Mouse (Mus musculus): Measurements from ENCODE around the gene Zc3h18. TPM values are rescaled to one million over a fixed set of nuclear protein-coding genes. Genes with fewer than 3 reads are reported as not detected.
A peak's percentile ranks its signal among the peaks of the same experiment; 100 is the strongest.

Zc3h18 gene
- total RNA-seq, 2 experiments from 2014 or later = 22.4 to 22.8 TPM

DNA sequence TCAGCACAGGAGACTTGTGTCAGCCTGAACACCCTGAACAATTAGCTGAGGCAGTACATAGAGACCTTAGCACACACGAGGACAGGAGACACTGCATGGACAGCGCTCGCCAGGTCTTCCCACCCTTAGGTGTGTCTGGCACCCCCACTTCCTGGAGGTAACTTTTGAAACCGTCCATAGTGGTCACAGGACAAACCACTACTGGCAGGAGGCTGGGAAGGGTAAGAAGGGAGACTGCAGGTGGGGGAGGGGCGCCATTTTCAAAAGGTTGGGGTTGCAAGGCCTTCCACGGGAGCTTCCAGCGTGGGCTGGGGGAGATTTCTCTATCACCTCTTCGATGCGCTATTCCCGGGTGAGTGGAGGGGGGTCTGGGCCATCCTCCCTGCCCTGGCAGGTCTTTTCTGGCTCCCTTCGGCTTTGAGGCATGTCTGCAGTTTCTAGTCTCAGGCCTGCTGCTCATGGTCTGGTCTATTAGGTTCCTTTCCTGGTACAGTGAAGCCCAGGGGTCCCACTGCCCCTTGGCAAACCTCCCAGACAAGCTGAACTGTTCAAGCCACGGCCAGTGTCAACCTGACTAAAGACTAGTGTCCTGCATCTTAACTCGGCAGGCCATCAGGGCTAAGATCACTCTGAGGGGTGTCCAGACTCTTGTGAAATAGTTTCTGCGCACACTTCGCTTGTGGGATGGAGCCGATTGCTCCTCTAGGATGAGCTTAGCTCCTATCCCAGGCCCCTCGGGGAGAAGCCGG, 55.5 kb downstream of the Zc3h18 start:
- intact Hi-C loops (cut with DNase I) = loop anchor here (5.0 kb wide), 1 partner anchor 40 kb away; no protein-coding TSS in a partner anchor
- DNase-seq = no peak

DNA sequence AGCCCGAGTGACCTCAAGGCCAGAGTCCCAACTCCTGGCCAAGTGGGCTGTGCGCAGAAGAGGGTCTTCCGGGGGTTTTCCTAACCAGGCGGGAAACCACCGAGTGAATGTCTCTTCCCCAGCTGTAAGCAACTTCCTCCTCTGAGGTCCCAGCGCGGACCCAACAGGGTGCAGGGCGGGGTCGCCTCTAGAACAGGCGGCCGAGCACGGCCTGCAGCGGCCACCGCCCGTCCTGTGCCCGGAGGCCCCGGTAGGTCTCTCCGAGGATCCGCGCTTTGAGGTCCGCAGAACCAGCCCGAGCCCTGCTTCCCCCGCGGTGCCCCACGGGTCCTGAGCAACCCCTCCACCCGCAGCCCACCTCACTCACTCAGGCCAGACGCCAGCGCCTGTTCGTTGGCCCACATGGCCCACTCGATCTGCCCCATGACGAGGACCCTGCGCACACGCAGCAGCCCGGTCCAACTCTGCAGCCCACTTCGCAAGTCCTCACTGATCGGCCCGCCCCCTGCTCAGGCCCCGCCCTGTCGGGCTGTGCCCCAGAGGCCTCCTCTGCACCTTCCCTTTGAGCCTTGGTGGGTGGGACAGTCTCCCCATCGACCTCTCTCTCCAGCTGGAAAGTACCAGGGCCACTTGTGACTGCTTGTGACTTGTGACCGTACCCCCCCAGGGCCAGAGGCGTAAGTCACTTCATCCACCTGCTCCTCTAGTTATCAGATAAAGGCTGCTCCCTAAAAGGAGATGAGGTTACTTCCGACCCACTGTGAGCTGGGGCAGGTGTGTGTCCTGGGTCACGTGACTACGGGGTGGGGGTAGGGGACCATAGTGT, 56.2 kb downstream of the Zc3h18 start, which contains the start of gene Cyba:
Gene Cyba (minus strand): TSS at position 488 of the 826 bp plus-strand sequence.
- intact Hi-C loops (cut with DNase I) = loop anchor here (5.0 kb wide), 1 partner anchor 40 kb away; no protein-coding TSS in a partner anchor
- DNase-seq = peak; percentile 80 to 82

DNA sequence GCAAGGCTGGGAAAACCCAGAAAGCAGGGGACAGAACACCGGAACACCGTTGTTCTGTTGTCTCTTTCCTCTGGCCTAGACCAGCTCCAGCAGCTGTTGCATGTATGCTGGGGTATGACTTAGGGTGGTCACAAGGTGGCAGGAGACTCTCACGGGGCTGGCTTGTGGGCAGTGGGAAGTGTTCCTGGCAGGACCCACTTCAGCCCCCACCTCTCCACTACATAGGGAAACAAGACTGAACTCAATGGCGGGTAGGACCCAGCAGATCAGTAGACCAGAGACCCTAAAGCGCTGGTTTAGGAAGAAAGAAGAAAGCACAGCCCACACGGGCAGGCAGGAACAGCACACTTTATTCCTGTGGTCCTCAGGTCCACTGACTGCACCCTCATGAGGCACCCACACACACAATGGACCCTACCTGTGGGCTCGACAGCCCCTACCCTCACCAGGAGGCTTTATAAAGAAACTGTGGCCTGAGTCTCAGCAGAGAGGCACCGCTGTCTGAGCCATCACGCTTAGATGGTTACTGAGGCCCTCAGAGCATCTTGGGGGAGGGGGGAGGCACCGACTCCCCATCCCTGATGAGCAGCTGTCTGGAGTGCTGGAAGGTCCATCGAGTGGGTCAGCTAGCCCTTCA, 57.0 kb downstream of the Zc3h18 start:
- no peak for DNase-seq
- intact Hi-C loops (cut with DNase I) = loop anchor here (5.0 kb wide), 1 partner anchor 39 kb away; no protein-coding TSS in a partner anchor

DNA sequence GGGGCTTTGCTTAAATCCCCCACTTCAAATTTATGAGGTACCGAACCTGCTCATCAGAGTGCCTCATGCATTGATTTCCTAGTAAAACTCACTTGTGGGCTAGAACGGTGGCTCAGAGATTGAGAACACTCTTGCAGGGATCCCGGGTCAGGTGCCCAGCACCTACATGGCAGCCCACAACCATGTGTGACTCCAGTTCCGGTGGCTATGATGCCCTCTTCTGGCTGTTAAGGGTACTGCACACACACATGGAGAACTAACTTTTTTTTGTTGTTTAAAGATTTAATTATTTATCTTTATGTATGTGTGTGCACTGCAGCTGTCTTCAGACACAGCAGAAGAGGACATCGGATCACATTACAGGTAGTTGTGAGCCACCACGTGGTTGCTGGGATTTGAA, 59.0 kb downstream of the Zc3h18 start:
- no peak for DNase-seq
- intact Hi-C loops (cut with DNase I) = no loop called here

DNA sequence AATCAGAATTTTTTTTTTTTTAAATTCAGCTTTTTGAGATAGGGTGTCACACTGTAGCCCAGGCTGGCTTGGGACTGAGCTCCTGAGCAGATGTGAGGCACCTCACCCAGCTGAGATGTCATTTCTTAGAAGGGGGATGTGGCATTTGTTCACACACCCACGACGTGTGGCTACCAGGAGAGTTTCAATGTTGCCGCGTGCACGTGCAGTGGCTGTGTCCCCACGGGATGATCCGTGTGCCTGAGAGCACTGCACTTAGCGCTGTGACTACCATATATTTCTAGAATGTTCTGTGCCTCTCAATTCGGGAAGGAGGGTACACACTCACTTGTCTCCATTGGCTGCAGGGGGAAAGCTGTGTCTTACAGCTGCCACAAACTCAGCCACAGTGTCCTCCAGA, 59.7 kb downstream of the Zc3h18 start:
- intact Hi-C loops (cut with DNase I) = no loop called here
- no peak for DNase-seq

DNA sequence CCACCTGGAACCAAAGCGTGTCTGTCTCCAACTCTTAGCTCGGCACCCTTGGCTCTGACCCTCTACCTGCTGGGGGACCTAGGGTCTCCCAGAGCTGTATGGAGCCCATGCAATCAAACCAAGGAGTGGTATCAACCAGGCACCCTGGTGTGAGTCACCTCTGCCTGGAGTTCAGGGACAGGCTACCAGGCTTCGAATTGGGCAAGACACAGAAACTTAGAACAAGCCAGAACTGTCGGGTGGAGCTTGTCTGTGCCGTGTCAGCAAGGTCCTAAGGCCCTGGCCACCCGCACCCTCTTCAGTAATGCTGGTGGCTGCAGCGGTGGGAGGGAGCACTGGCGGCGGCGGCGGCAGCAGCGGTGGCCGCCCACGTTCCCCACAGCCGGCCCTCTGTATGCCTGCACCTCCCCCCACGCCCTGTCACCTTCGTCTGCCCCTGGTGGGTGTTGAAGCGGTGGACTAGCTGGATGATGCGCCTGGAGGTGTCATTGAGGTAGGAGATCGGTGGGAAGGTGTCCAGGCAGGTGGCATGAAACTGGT, 60.2 kb downstream of the Zc3h18 start:
- intact Hi-C loops (cut with DNase I) = no loop called here
- no peak for DNase-seq

DNA sequence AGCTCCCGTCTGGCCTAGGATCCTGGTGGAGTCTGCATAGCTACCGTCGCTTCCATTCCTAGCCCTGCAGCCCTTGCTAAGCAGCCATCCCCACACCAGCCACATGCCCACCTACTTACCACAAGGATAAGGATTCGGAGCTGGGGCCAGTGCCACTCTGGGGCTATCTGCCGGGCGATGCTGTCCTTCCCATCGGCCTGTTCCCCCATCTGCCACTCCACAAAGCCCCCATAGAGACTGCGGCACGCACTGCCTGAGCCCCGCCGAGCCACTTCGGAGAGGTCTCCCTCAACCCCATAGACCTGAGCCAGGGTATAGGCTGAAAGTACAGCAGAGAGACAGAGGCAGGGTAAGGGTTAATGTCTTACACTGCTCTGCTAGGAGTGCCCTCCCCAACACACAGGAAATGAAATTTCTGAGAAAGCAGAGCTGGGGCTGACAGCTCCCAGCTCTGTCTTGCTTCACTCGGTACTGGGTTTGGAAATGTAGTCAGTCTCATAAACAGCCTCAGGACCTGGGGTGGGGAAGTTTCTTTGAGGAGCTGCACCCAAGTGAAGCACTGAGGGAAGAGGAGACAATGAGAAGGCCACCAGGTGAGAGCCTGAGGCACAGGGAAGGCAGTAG, 61.4 kb downstream of the Zc3h18 start:
- no peak for DNase-seq
- intact Hi-C loops (cut with DNase I) = no loop called here

DNA sequence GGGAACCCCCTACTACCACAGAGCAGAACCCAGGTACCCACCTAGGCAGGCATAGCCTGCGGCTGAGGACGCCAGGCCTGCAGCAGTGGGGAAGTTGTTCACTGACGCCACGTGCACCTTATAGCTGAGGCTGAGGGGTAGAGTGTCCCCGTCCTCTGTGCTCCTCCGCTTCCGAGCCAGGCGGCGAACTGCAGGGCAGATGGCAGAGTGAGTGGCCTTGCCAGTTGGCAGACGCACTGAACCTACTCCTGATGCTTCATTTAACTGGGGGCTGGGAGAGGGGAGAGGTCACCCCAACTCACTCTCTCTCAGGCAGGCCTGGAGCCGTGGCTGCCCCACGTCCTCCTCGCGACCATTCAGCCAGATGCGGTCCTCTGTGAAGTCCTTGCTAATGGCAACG, 62.9 kb downstream of the Zc3h18 start:
- no peak for DNase-seq
- intact Hi-C loops (cut with DNase I) = no loop called here

GRCm38 (mm10) chr8:122441326-122441725, 64.9 kb downstream of the Zc3h18 start:
- no peak for DNase-seq
- intact Hi-C loops (cut with DNase I) = no loop called here

- intact Hi-C loops (cut with DNase I) = no loop called here
Observed at GRCm38 (mm10) chr8:122442356-122442755, 65.9 kb downstream of the Zc3h18 start.

GRCm38 (mm10) chr8:122442781-122443180, 66.4 kb downstream of the Zc3h18 start:
- DNase-seq = no peak

More at GRCm38 (mm10) chr8:122442356-122442755, 65.9 kb downstream of the Zc3h18 start:
- no peak for DNase-seq

GRCm38 (mm10) chr8:122443262-122444006, 67.0 kb downstream of the Zc3h18 start, which contains the start of gene Mvd:
Gene Mvd (minus strand): TSS chr8:122443422.
- intact Hi-C loops (cut with DNase I) = no loop called here

More at GRCm38 (mm10) chr8:122442781-122443180, 66.4 kb downstream of the Zc3h18 start:
- intact Hi-C loops (cut with DNase I) = no loop called here

GRCm38 (mm10) chr8:122444058-122444748, 67.8 kb downstream of the Zc3h18 start:
- DNase-seq = peak; percentile 88 to 89
- intact Hi-C loops (cut with DNase I) = no loop called here

More at GRCm38 (mm10) chr8:122443262-122444006, 67.0 kb downstream of the Zc3h18 start, which contains the start of gene Mvd:
- DNase-seq = peak; percentile 98

DNA sequence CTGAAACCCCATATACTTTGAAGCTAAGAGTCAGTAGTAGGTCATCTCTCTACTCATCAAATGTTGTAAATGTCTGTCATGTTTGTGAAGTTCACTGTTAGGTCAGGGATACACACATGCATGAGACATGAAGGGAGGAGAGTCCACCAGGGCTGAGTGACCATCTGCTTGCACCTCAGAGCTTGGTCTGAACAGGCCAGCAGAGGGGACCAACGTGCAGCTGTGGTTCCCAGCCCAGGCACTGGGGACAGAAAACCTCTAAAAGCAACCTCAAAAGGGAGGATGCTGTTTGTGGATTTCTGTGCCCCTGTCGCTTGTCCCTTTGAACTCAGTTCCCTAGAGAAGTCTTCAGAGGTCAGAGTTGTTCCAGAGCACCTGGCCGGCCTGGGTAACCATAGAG, 68.8 kb downstream of the Zc3h18 start:
- DNase-seq = no peak
- intact Hi-C loops (cut with DNase I) = loop anchor here (5.0 kb wide), 1 partner anchor 173 kb away; no protein-coding TSS in a partner anchor

DNA sequence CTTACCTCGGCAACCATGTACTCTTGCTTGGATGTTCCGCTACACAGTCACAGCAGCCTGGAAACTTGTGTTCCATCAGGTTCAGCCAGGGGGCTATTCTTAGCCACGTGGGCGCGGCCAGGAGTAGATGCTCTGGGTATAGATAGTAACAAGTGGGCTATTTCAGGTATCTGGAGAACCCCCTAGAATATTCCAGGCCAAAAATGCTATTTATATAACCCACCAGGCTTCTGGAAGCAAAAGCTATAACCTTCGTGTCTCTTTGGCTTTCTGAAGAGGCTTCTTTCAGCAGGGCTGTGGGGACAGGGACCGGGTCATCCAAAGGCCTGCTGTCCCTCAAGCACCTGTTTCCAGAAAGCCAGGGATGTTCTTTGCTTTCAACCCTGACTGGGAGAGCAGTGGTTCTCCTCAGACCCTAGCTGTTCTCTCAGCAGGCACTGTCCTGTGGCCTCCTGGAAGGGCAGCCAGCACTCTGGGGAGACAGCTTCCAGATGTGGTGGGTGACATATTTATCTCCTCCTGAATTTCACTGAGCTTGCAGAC, 74.8 kb downstream of the Zc3h18 start:
- intact Hi-C loops (cut with DNase I) = no loop called here
- DNase-seq = peak; percentile 46 to 60

DNA sequence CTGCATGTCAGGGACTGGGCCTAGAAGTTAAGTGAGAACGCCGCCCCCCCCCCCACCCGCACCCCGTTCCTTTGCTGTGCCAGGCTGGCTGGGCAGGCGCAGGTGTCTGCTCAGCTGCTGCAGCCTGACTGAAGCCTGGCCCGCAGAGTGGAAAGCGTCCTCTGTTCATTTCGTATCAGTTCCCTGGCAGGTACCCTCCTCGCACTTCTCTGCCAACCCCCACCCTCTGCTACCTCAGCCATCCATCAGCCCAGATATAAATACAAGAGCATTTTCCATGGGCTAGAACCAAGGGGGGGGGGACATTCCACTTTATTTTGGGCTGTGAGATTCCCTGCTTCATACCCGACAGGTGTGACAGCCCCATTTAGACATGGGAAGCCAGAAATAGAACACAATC, 75.7 kb downstream of the Zc3h18 start:
- DNase-seq = peak; percentile 36 to 47
- intact Hi-C loops (cut with DNase I) = no loop called here

GRCm38 (mm10) chr8:122454409-122454808, 78.0 kb downstream of the Zc3h18 start:
- intact Hi-C loops (cut with DNase I) = no loop called here
- no peak for DNase-seq

DNA sequence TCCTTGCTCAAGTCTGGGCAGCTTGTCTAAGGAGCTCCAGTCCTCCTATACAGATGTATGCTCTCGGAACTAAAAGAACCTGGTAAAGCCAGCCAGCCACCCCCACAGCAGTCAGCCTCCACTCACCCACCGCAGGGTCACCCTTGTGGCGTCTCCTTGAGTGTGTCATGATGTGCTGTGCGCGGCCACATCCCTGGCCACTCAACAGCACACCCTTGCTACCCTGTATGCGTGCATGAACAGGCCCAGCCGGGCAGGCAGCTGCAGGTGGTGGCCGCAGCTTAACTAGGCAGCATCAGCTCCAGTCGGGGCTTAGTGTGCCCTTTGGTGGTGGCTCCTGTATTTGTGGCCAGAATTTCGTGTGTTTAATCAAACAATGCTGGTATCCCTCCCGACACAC, 80.8 kb downstream of the Zc3h18 start:
- intact Hi-C loops (cut with DNase I) = no loop called here
- DNase-seq = no peak
